Mouse (Mus musculus): ENCODE measurements around the gene Camkmt.

Gene Camkmt

GRCm38 (mm10) chr17:85170541-85171255 lies 80.3 kb downstream of the Camkmt start:
- CTCF ChIA-PET = no interaction called here

- CTCF ChIA-PET = interaction anchor here (0.6 kb wide), 1 partner anchor 14 kb away, joined by 3 read pairs; no protein-coding TSS in a partner anchor
These were observed 81.6 kb downstream of the Camkmt start for GRCm38 (mm10) chr17:85171951-85172350.

- CTCF ChIA-PET = no interaction called here
These were observed 86.9 kb downstream of the Camkmt start for GRCm38 (mm10) chr17:85177231-85177630.

GRCm38 (mm10) chr17:85180471-85181060 lies 90.2 kb downstream of the Camkmt start:
- CTCF ChIA-PET = no interaction called here

- CTCF ChIA-PET = interaction anchor here (0.6 to 0.7 kb wide), 4 partner anchors 41 to 1534 kb away, joined by 3 to 5 read pairs (median 4); no protein-coding TSS in a partner anchor
These were observed 99.1 kb downstream of the Camkmt start for GRCm38 (mm10) chr17:85189227-85190127.

GRCm38 (mm10) chr17:85190128-85190435 lies 99.7 kb downstream of the Camkmt start:
- CTCF ChIA-PET = interaction anchor here (0.6 kb wide), 1 partner anchor 42 kb away, joined by 3 read pairs; no protein-coding TSS in a partner anchor

GRCm38 (mm10) chr17:85193294-85193693 lies 102.9 kb downstream of the Camkmt start:
- CTCF ChIA-PET = no interaction called here

- CTCF ChIA-PET = no interaction called here
These were observed 108.4 kb downstream of the Camkmt start for GRCm38 (mm10) chr17:85198781-85199180.

- CTCF ChIA-PET = no interaction called here
These were observed 109.0 kb downstream of the Camkmt start for GRCm38 (mm10) chr17:85199321-85199720.

- CTCF ChIA-PET = no interaction called here
These were observed 127.7 kb downstream of the Camkmt start for GRCm38 (mm10) chr17:85218054-85218453.

GRCm38 (mm10) chr17:85242109-85242508 lies 151.8 kb downstream of the Camkmt start:
- CTCF ChIA-PET = no interaction called here

GRCm38 (mm10) chr17:85248962-85249361 lies 158.6 kb downstream of the Camkmt start:
- CTCF ChIA-PET = no interaction called here

- CTCF ChIA-PET = interaction anchor here (0.6 kb wide), 1 partner anchor 9 kb away, joined by 5 read pairs; no protein-coding TSS in a partner anchor
These were observed 159.4 kb downstream of the Camkmt start for GRCm38 (mm10) chr17:85249744-85250143.

- CTCF ChIA-PET = no interaction called here
These were observed 166.6 kb downstream of the Camkmt start for GRCm38 (mm10) chr17:85256930-85257329.

GRCm38 (mm10) chr17:85257348-85257747 lies 167.0 kb downstream of the Camkmt start:
- CTCF ChIA-PET = no interaction called here

- CTCF ChIA-PET = no interaction called here
These were observed 168.5 kb downstream of the Camkmt start for GRCm38 (mm10) chr17:85258703-85259341.

GRCm38 (mm10) chr17:85266831-85267422 lies 176.6 kb downstream of the Camkmt start:
- CTCF ChIA-PET = no interaction called here

GRCm38 (mm10) chr17:85271466-85272175 lies 181.3 kb downstream of the Camkmt start:
- CTCF ChIA-PET = no interaction called here

- CTCF ChIA-PET = no interaction called here
These were observed 189.4 kb downstream of the Camkmt start for GRCm38 (mm10) chr17:85279720-85280119.

GRCm38 (mm10) chr17:85282447-85282846 lies 192.1 kb downstream of the Camkmt start:
- CTCF ChIA-PET = no interaction called here

GRCm38 (mm10) chr17:85291154-85291553 lies 200.8 kb downstream of the Camkmt start:
- CTCF ChIA-PET = interaction anchor here (0.6 kb wide), 1 partner anchor 364 kb away, joined by 4 read pairs; no protein-coding TSS in a partner anchor

Measured in spleen, embryonic (tissue).